Comparison of ENCODE assay signal across 27 mouse cellular contexts in genomic region chr2:153447719-153448118, GRCm38 (mm10). TPM values are rescaled to one million over a fixed set of nuclear protein-coding genes. Genes with fewer than 3 reads are reported as not detected.
DNase-seq lines count a peak whose midpoint lies in the region; ATAC-seq and TF ChIP-seq lines count a peak whose summit lies in the region.
"Had no signal": no experiment of that assay in that cellular context is flagged by ENCODE, and none has a peak within 500 bp of the region (broad histone marks: within the 10 kb centered on the region; RNA-seq: fewer than 3 reads in every experiment).

No protein-coding gene starts in this region.

- no peak overlapping the region for H3K27ac ChIP-seq in lung, embryonic 14.5 days (ENCODE audit: low read depth)
- H3K27ac ChIP-seq in heart, adult 2 months = no peak overlapping the region
- H3K27ac ChIP-seq: embryonic facial prominence, embryonic 15.5 days; forebrain, embryonic 10.5 days; gastrocnemius, adult 2 months; heart, embryonic 13.5 days had no signal

- H3K4me1 ChIP-seq in lung, embryonic 14.5 days (ENCODE audit: insufficient read depth) = peaks cover 2% of the 10 kb centered on the region
- peaks cover 79% of the 10 kb centered on the region for H3K4me1 ChIP-seq in megakaryocyte, embryonic 14.5 days
- H3K4me1 ChIP-seq in heart, adult 2 months (ENCODE audit: control insufficient read depth, insufficient read depth, low read length) = no peaks in the 10 kb centered on the region

- H3K9ac ChIP-seq in lung, embryonic 14.5 days = no peak overlapping the region
- no peak overlapping the region for H3K9ac ChIP-seq in heart, adult 2 months (ENCODE audit: low read depth, low read length)
- H3K9ac ChIP-seq: embryonic facial prominence, embryonic 15.5 days; heart, embryonic 13.5 days had no signal

- no peaks in the 10 kb centered on the region for H3K27me3 ChIP-seq in lung, embryonic 14.5 days (ENCODE audit: insufficient read depth, low read length)
- no peaks in the 10 kb centered on the region for H3K27me3 ChIP-seq in megakaryocyte, embryonic 14.5 days (replicated peaks)
- no peaks in the 10 kb centered on the region for H3K27me3 ChIP-seq in heart, adult 2 months (ENCODE audit: control insufficient read depth, insufficient read depth, low read length)
- H3K27me3 ChIP-seq: embryonic facial prominence, embryonic 15.5 days; heart, embryonic 13.5 days had no signal

- ATAC-seq in lung, embryonic 14.5 days (ENCODE audit: insufficient read depth) = no peak
- no peak for ATAC-seq in megakaryocyte, adult 5-6 weeks (ENCODE audit: poor library complexity, severe bottlenecking)
- ATAC-seq: forebrain, embryonic 14.5 days; hindbrain, embryonic 16.5 days; inflammation-experienced regulatory T-cells, adult 6 months had no signal

- TF ChIP-seq EP300 in heart, adult 2 months (IDR thresholded peaks at IDR 0.05; ENCODE audit: insufficient read depth, low read depth, low read length) = no peak

- no peak overlapping the region for H3K4me2 ChIP-seq in lung, embryonic 14.5 days
- H3K4me2 ChIP-seq: embryonic facial prominence, embryonic 15.5 days; heart, embryonic 13.5 days had no signal

- no peaks in the 10 kb centered on the region for H3K36me3 ChIP-seq in lung, embryonic 14.5 days (ENCODE audit: insufficient read depth)
- peaks cover 60% of the 10 kb centered on the region for H3K36me3 ChIP-seq in megakaryocyte, embryonic 14.5 days (replicated peaks; ENCODE audit: low read length)
- H3K36me3 ChIP-seq in heart, adult 2 months (ENCODE audit: control insufficient read depth, insufficient read depth, low read length) = no peaks in the 10 kb centered on the region
- H3K36me3 ChIP-seq: embryonic facial prominence, embryonic 15.5 days; forebrain, embryonic 10.5 days; heart, embryonic 13.5 days had no signal

- H3K9me3 ChIP-seq in lung, embryonic 14.5 days (ENCODE audit: low read depth, low read length) = no peaks in the 10 kb centered on the region
- H3K9me3 ChIP-seq in megakaryocyte, embryonic 14.5 days = no peaks in the 10 kb centered on the region
- H3K9me3 ChIP-seq: embryonic facial prominence, embryonic 15.5 days; forebrain, embryonic 10.5 days; heart, embryonic 13.5 days had no signal

- H3K4me3 ChIP-seq in lung, embryonic 14.5 days (ENCODE audit: low read depth, low read length) = no peak overlapping the region
- H3K4me3 ChIP-seq in megakaryocyte, embryonic 14.5 days (replicated peaks) = peak overlapping the region; percentile 74
- H3K4me3 ChIP-seq in heart, adult 2 months = no peak overlapping the region
- H3K4me3 ChIP-seq: embryonic facial prominence, embryonic 15.5 days; erythroblast, embryonic 14.5 days; forebrain, embryonic 10.5 days; gastrocnemius, adult 2 months; heart, embryonic 13.5 days had no signal

- DNase-seq in lung, embryonic 14.5 days = peak; percentile 56
- DNase-seq in lung, postnatal 14 days = no peak
- peak; percentile 22 for DNase-seq in adrenal gland, postnatal 25 days
- DNase-seq in thymus, adult 18-20 months = no peak
- no peak for DNase-seq in heart, adult 2 months
- DNase-seq: cerebellum, adult 11 months; cerebellum, adult 8-10 months; cerebellum, postnatal 14 days; embryo, embryonic 11 days; gastrocnemius, adult 2 months; gastrocnemius, postnatal 25 days; heart, postnatal 36 days had no signal

- intact Hi-C loops in heart, adult 2 months (cut with DNase I) = loop anchor here (5.0 kb wide), 1 partner anchor 285 kb away; the partner anchor contains the start of gene Tm9sf4

- WGBS in lung, embryonic 14.5 days = 47% methylated on average over 3 of the region's 3 CpGs
- WGBS in heart, adult 2 months = 86% methylated on average over 3 of the region's 3 CpGs

- TF ChIP-seq POLR2A in heart, adult 2 months (IDR thresholded peaks at IDR 0.05; ENCODE audit: insufficient read depth, low read depth, low read length) = no peak

- no peak for TF ChIP-seq CTCF in lung, embryonic 14.5 days (IDR thresholded peaks at IDR 0.05; ENCODE audit: low read depth)
- no peak for TF ChIP-seq CTCF in heart, adult 2 months (IDR thresholded peaks at IDR 0.05)

- H3K79me2 ChIP-seq in heart, adult 2 months (replicated peaks; ENCODE audit: control insufficient read depth, insufficient read depth, low read length) = no peaks in the 10 kb centered on the region; the same call in 1 of the 2 replicates

RNA-seq across cellular contexts. Expression of gene 4930404H24Rik, which starts 44.9 kb away (rescaled TPM):
- polyA plus RNA-seq in lung, embryonic 14.5 days (2014; fragmentation: Nextera tagmentation; extraction: Ambion mirVana) = not detected in 2 replicates
- polyA plus RNA-seq in megakaryocyte, embryonic 14.5 days (2012; ENCODE audit: insufficient read depth, low replicate concordance) = 0.54 TPM in 1 of 2 replicates, not detected in the other
- total RNA-seq in megakaryocyte, adult 5-6 weeks (2015) = not detected in 2 replicates
- total RNA-seq in megakaryocyte, adult 5-6 weeks (2017) = not detected in 2 replicates
- not detected in 2 replicates for total RNA-seq in adrenal gland, postnatal 25 days (2021)
- not detected for total RNA-seq in heart, adult 2 months (2021)
- polyA plus RNA-seq in heart, adult 2 months (2012; rRNA removed) = not detected in 2 replicates
- total RNA-seq: common myeloid progenitor, adult 5-6 weeks; ES-E14; gastrocnemius, adult 2 months; gastrocnemius, postnatal 25 days; granulocyte monocyte progenitor cell, adult 5-6 weeks; heart, postnatal 36 days had no signal
- polyA plus RNA-seq: brain, embryonic 14.5 days; embryonic facial prominence, embryonic 11.5 days; embryonic facial prominence, embryonic 15.5 days; erythroblast, embryonic 14.5 days; forebrain, embryonic 10.5 days; forebrain, embryonic 14.5 days; heart, embryonic 13.5 days; hindbrain, embryonic 11.5 days; hindbrain, embryonic 16.5 days; inflammation-experienced regulatory T-cells, adult 6 months had no signal

Comparison
In these comparisons a context has a peak if more than half of its experiments do, and no peak if none do; other contexts are left out.
1. DNase-seq: peak in lung, embryonic 14.5 days (single experiment) and adrenal gland, postnatal 25 days (single experiment); none in lung, postnatal 14 days (single experiment), thymus, adult 18-20 months (0 of 2) and heart, adult 2 months (0 of 2).